Mouse (Mus musculus): Measurements from ENCODE around the gene Ubald1. TPM values are rescaled to one million over a fixed set of nuclear protein-coding genes. Genes with fewer than 3 reads are reported as not detected.

The Ubald1 gene
- polyA plus RNA-seq, 1 experiment, result 65.2 TPM

DNA sequence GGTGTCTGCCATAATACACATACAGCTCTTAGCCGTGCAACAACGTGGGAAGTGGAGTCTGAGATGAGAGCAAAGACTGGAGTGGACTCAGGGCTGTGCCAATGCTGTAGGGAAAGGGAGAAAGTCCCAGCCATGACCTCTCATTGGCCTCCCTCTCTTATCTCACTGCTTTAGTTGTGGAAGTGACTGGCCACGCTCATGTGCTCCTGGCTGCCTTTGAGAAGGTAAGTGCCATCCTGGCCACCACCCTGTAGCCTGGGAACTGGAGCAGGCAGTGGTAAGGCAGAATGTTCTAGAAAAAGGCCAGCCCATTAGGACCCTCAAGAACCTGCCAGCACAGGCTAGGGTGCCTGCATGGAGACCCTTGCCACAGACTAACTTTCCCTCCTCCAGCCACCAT, 35.8 kb upstream of the Ubald1 start:
- Histone ChIP-seq H3K4me3 (ENCODE audit: control insufficient read depth, low read depth, low read length) (no peak overlapping the region), H3K4me1 (ENCODE audit: control insufficient read depth, insufficient read depth, low read length) (peaks cover 3% of the 10 kb centered on the region; the same call in 1 of the 2 replicates), H3K27ac (ENCODE audit: control insufficient read depth, insufficient read depth, low read depth, low read length) (no peak overlapping the region), H3K36me3 (ENCODE audit: control insufficient read depth, insufficient read depth, low read length) (peaks cover 3% of the 10 kb centered on the region; the same call in 1 of the 2 replicates), H3K27me3 (ENCODE audit: control insufficient read depth, insufficient read depth, low read length) (no peaks in the 10 kb centered on the region)
- TF ChIP-seq POLR2A (IDR thresholded peaks at IDR 0.05; ENCODE audit: control insufficient read depth, low read depth, low read length) (no peak), CTCF (IDR thresholded peaks at IDR 0.05; ENCODE audit: control insufficient read depth, insufficient read depth, insufficient replicate concordance, low read depth, low read length) (no peak)

DNA sequence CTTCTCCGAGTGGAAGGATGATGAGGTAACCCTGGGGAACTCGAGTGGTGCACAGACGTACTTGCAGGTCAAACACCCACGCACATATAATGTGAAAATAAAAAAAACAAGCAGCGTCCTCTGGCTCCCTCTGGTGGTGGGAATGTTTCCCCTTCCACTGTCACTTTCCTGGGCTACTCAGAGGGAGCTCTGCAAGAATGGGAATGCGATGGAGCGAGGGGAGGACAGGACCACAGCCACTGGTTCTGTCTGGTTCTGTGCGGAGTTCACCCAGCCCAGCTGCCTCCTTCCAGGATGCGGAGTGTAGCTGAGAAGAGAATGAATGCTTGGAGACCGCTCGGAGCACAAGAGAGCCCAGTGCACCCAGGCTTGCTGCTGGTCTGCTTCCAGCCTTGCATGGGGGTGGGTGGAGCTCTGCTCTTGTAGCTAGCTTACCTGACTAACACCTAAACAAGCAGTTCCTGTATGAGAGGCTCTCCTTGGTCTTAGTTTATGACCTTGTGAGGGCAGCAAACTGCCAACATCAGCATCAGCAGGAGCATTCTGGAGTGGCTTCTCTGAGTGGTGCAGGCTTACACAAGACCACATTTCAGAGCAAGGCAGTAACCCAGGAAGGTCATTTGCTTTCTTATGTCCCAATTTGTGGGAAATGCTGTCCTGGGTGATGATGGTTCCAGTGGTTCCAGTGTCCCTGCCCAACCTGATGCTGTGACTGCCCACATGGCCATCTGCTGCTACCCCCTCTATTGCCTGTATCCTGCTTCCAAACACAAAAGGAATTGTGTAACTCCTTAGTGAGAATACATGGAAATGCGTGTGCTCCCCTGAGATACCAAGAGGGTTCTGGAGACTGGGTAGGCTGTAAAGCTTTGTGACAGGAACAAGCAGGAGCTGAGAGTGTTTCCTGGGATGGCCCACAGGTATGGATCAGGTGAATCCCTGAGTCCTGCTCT, 33.9 kb upstream of the Ubald1 start:
- Histone ChIP-seq H3K27me3 (ENCODE audit: control insufficient read depth, insufficient read depth, low read length) (no peaks in the 10 kb centered on the region), H3K4me1 (ENCODE audit: control insufficient read depth, insufficient read depth, low read length) (peaks cover 3% of the 10 kb centered on the region; the same call in 1 of the 2 replicates), H3K36me3 (ENCODE audit: control insufficient read depth, insufficient read depth, low read length) (peaks cover 3% of the 10 kb centered on the region; the same call in 1 of the 2 replicates), H3K27ac (ENCODE audit: control insufficient read depth, insufficient read depth, low read depth, low read length) (no peak overlapping the region), H3K4me3 (ENCODE audit: control insufficient read depth, low read depth, low read length) (no peak overlapping the region)
- TF ChIP-seq CTCF (IDR thresholded peaks at IDR 0.05; ENCODE audit: control insufficient read depth, insufficient read depth, insufficient replicate concordance, low read depth, low read length), result peak; percentile 66; the same call in 1 of the 2 replicates
- TF ChIP-seq POLR2A (IDR thresholded peaks at IDR 0.05; ENCODE audit: control insufficient read depth, low read depth, low read length), result no peak

DNA sequence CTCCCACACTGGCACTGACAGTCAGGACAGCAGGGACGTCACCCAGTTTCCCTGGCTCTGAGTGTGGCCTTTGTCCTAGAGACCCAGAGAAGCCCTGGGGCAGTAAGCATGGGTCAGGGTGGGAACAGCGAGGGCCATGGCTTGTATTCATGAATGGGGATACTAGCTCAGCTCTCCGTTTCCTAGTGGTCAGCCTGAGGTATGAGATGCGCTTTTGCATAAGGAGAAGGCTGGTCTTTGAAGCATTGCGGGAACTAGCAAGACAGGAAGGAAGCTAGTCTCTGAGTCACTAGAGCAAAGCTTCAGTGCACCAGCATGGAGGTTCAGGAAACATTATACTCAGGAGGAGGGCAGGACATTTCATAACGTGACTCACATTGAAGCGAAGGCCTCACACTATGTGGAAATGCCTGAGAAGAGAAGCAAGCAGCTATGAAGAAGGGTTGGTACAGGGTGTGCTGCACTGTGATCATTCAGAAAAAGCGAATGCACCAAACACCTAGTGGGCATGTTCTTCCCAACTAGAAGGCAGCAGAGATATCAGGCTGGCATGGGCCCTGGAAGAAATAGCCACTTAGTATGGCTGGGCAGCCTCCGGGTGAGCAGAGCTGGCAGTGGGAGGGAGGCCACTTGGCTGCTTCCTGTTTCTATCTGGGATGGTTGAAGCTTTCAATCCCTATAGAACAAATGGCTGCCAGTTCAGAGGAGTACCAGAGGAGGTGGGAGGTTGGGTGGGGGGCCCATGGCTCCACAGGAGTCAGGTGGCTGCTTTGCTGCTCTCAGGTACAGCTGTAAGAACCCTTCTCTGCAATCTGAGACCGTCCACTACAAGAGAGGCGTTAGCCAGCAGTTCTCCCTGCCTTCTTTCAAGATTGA, 33.0 kb upstream of the Ubald1 start:
- Histone ChIP-seq H3K27ac (ENCODE audit: control insufficient read depth, insufficient read depth, low read depth, low read length) (no peak overlapping the region), H3K4me1 (ENCODE audit: control insufficient read depth, insufficient read depth, low read length) (peaks cover 3% of the 10 kb centered on the region; the same call in 1 of the 2 replicates), H3K27me3 (ENCODE audit: control insufficient read depth, insufficient read depth, low read length) (no peaks in the 10 kb centered on the region), H3K4me3 (ENCODE audit: control insufficient read depth, low read depth, low read length) (no peak overlapping the region), H3K36me3 (ENCODE audit: control insufficient read depth, insufficient read depth, low read length) (peaks cover 3% of the 10 kb centered on the region)
- TF ChIP-seq CTCF (IDR thresholded peaks at IDR 0.05; ENCODE audit: control insufficient read depth, insufficient read depth, insufficient replicate concordance, low read depth, low read length) (no peak), POLR2A (IDR thresholded peaks at IDR 0.05; ENCODE audit: control insufficient read depth, low read depth, low read length) (no peak)

DNA sequence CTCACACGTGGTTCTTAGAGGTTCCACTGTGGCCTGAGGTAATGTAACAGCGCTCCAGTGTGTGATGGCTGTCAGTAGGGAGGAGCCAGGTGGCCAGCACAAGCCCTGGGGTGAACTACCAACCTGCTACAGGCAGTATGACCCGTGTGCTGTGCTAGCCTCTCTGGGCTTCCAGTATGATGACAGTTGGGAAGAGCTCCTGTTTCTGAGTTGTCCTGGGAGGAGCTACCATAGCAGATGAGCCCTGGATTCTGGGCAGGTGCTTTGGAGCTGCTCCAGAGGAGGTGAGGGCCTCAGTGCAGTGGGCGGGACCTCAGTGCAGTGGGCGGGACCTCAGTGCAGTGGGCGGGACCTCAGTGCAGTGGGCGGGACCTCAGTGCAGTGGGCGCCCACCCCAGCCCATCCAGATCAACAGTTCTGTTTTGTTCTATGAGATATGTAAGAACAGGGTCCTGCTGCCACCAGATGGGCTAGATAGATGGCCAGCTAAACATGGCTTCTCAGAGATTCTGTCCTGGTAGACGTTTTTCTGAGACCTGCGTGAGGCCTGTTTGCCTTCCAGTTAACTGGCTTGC, 32.0 kb upstream of the Ubald1 start:
- Histone ChIP-seq H3K27ac (ENCODE audit: control insufficient read depth, insufficient read depth, low read depth, low read length) (no peak overlapping the region), H3K36me3 (ENCODE audit: control insufficient read depth, insufficient read depth, low read length) (peaks cover 3% of the 10 kb centered on the region)

DNA sequence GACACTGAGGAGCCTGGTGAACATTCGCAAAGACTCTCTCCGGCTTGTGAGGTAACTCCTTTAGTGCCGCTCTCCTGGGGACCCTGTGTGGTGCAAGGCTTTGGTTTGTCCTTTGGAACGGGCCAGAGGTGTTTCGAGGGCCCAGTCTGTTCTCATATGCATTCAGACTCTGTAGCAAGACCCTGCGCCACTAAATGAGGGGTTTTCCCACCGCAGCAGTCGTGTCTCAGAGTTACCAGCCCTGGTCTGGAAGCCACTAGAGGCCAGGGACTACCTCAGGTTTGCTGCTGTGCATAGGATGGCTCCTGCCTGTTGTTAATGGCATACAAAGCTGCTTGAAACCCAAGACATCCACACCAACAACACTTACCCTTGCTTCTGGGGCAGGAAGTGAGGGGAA, 30.6 kb upstream of the Ubald1 start:
- TF ChIP-seq POLR2A (IDR thresholded peaks at IDR 0.05; ENCODE audit: control insufficient read depth, low read depth, low read length), result no peak
- TF ChIP-seq CTCF (IDR thresholded peaks at IDR 0.05; ENCODE audit: control insufficient read depth, insufficient read depth, insufficient replicate concordance, low read depth, low read length), result no peak
- H3K36me3 ChIP-seq (ENCODE audit: control insufficient read depth, insufficient read depth, low read length), result peaks cover 3% of the 10 kb centered on the region
- peaks cover 3% of the 10 kb centered on the region; the same call in 1 of the 2 replicates for H3K4me1 ChIP-seq (ENCODE audit: control insufficient read depth, insufficient read depth, low read length)
- H3K27me3 ChIP-seq (ENCODE audit: control insufficient read depth, insufficient read depth, low read length), result no peaks in the 10 kb centered on the region
- H3K4me3 ChIP-seq (ENCODE audit: control insufficient read depth, low read depth, low read length), result no peak overlapping the region
- H3K27ac ChIP-seq (ENCODE audit: control insufficient read depth, insufficient read depth, low read depth, low read length), result no peak overlapping the region

More for the DNA sequence above, 32.0 kb upstream of the Ubald1 start:
- Histone ChIP-seq H3K27me3 (ENCODE audit: control insufficient read depth, insufficient read depth, low read length) (no peaks in the 10 kb centered on the region), H3K4me1 (ENCODE audit: control insufficient read depth, insufficient read depth, low read length) (peaks cover 3% of the 10 kb centered on the region; the same call in 1 of the 2 replicates), H3K4me3 (ENCODE audit: control insufficient read depth, low read depth, low read length) (no peak overlapping the region)
- TF ChIP-seq POLR2A (IDR thresholded peaks at IDR 0.05; ENCODE audit: control insufficient read depth, low read depth, low read length) (no peak), CTCF (IDR thresholded peaks at IDR 0.05; ENCODE audit: control insufficient read depth, insufficient read depth, insufficient replicate concordance, low read depth, low read length) (no peak)

DNA sequence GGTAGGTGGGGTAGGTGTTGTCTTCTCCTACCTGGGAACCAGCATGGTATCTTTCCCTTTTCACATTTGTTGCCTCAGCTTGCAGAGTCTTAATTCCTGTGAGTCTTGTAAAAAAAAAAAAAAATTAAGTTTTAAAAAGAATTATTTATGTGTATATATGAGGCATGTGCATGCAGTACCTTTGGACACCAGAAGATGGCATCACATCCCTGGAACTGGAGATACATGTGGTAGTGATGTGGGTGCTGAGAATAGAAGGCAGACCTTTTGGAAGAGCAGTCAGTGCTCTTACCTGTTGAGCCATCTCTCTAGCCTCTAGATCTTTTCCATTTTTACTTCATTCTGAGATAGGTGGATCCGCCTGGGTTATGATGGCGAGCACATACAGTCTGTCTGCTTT, 29.6 kb upstream of the Ubald1 start:
- Histone ChIP-seq H3K27me3 (ENCODE audit: control insufficient read depth, insufficient read depth, low read length) (no peaks in the 10 kb centered on the region), H3K36me3 (ENCODE audit: control insufficient read depth, insufficient read depth, low read length) (peaks cover 3% of the 10 kb centered on the region)

More for the DNA sequence above, 29.6 kb upstream of the Ubald1 start:
- no peak for TF ChIP-seq POLR2A (IDR thresholded peaks at IDR 0.05; ENCODE audit: control insufficient read depth, low read depth, low read length)
- TF ChIP-seq CTCF (IDR thresholded peaks at IDR 0.05; ENCODE audit: control insufficient read depth, insufficient read depth, insufficient replicate concordance, low read depth, low read length), result no peak
- H3K27ac ChIP-seq (ENCODE audit: control insufficient read depth, insufficient read depth, low read depth, low read length), result no peak overlapping the region
- H3K4me1 ChIP-seq (ENCODE audit: control insufficient read depth, insufficient read depth, low read length), result peaks cover 3% of the 10 kb centered on the region; the same call in 1 of the 2 replicates
- H3K4me3 ChIP-seq (ENCODE audit: control insufficient read depth, low read depth, low read length), result no peak overlapping the region
